Mouse (Mus musculus): ENCODE results near the gene Wdr35. TPM values are rescaled to one million over a fixed set of nuclear protein-coding genes. Genes with fewer than 3 reads are reported as not detected.
A peak's percentile ranks its signal among the peaks of the same experiment; 100 is the strongest.

The Wdr35 gene
- polyA plus RNA-seq, 1 experiment from 2014 or later: 21.6 TPM

GRCm38 (mm10) chr12:9071493-9071892, 97.8 kb downstream of the Wdr35 start:
- no peaks in the 10 kb centered on the region for H3K9me3 ChIP-seq (ENCODE audit: control insufficient read depth, low read length)
- H3K4me2 ChIP-seq (ENCODE audit: low read depth): no peak overlapping the region
- H3K27me3 ChIP-seq (ENCODE audit: control insufficient read depth, insufficient read depth, low read length): no peaks in the 10 kb centered on the region
- WGBS: 53% methylated on average over 4 of the region's 4 CpGs
- H3K4me3 ChIP-seq (ENCODE audit: low read depth, low read length): no peak overlapping the region
- ATAC-seq (ENCODE audit: insufficient read depth, low FRiP score, low TSS enrichment): peak; percentile 65; the same call in 1 of the 2 replicates
- H3K4me1 ChIP-seq (ENCODE audit: control insufficient read depth, insufficient read depth, low read length): no peaks in the 10 kb centered on the region
- no peak overlapping the region for H3K9ac ChIP-seq (ENCODE audit: low read length)
- DNase-seq (ENCODE audit: low spot score): peak; percentile 63
- H3K36me3 ChIP-seq (ENCODE audit: control insufficient read depth, insufficient read depth, low read length): no peaks in the 10 kb centered on the region
- no peak overlapping the region for H3K27ac ChIP-seq (ENCODE audit: low read depth, low read length)

DNA sequence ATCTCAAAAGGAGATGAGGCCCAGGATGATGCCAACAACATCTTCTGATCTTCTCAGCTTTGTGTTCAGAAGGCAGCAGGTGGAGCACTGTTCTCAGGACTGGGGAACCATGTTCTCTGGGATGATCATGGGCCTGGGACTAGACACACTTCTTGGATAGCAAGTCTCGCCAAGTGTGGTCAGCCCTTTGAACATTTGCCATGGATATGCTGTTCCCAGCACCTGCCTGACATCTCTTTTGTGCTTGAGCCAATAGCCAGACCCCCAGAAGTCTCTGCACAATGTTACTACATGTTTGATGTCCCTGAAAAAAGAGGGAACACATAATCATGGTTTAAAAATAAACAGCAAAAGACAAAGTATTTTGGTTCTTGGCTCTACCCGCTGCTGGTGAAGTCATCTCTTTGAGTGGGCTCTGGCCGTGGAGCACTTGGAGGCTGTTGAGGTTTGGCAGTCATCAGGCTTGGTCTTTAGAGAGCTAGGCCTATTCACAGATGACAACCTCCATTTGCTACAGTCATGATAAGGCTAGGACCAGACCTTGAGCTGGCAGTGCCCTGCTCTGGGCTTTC, 103.9 kb downstream of the Wdr35 start:
- no peak overlapping the region for H3K4me2 ChIP-seq (ENCODE audit: low read depth)
- 91% methylated on average over 3 of the region's 3 CpGs for WGBS
- no peak for ATAC-seq (ENCODE audit: insufficient read depth, low FRiP score, low TSS enrichment)

More for the DNA sequence above, 103.9 kb downstream of the Wdr35 start:
- Histone ChIP-seq H3K36me3 (ENCODE audit: control insufficient read depth, insufficient read depth, low read length) (no peaks in the 10 kb centered on the region), H3K27me3 (ENCODE audit: control insufficient read depth, insufficient read depth, low read length) (no peaks in the 10 kb centered on the region), H3K27ac (ENCODE audit: low read depth, low read length) (no peak overlapping the region), H3K9ac (ENCODE audit: low read length) (no peak overlapping the region), H3K4me3 (ENCODE audit: low read depth, low read length) (no peak overlapping the region), H3K4me1 (ENCODE audit: control insufficient read depth, insufficient read depth, low read length) (no peaks in the 10 kb centered on the region), H3K9me3 (ENCODE audit: control insufficient read depth, low read length) (no peaks in the 10 kb centered on the region)
- no peak for DNase-seq (ENCODE audit: low spot score)

Other genes with a start within 250 kb of the Wdr35 start
- 55.7 and 59.1 TPM in 2 replicates for gene Sdc1, start 202.6 kb upstream of the Wdr35 start, polyA plus RNA-seq (2014; fragmentation: Nextera tagmentation; extraction: Ambion mirVana)
- 166 and 171 TPM in 2 replicates for gene Laptm4a, start 52.2 kb upstream of the Wdr35 start, polyA plus RNA-seq (2014; fragmentation: Nextera tagmentation; extraction: Ambion mirVana)
- gene Matn3, start 26.0 kb upstream of the Wdr35 start, polyA plus RNA-seq (2014; fragmentation: Nextera tagmentation; extraction: Ambion mirVana): 1.7 and 2.7 TPM in 2 replicates
- gene Ttc32, start 56.1 kb downstream of the Wdr35 start, polyA plus RNA-seq (2014; fragmentation: Nextera tagmentation; extraction: Ambion mirVana): 16.5 and 18.7 TPM in 2 replicates